Mouse (Mus musculus) MEL (cell line): ENCODE results near the gene Mgat1. TPM values are rescaled to one million over a fixed set of nuclear protein-coding genes. Genes with fewer than 3 reads are reported as not detected.

Experiments used
- DNase-seq: peaks from one replicate; pipeline ENCODE4 v3.0.0; 2011; ENCODE audit warnings: low read depth, low spot score
- H3K27ac ChIP-seq: 2 replicates; pipeline ENCODE4 v1.5.1; 2012; ENCODE audit warnings: low read depth, mild to moderate bottlenecking, control low read depth, low read length, moderate library complexity; ENCODE audit not compliant: control insufficient read depth
- H3K27me3 ChIP-seq, 2 experiments: fragments of 150-350 bp in 1 of 2; sonication (generic) in 1 of 2; 2 replicates each; pipeline ENCODE4 v1.6.1; 2012; ENCODE audit warnings: low read length in 2 of 2, mild to moderate bottlenecking in 2 of 2, improper control_type of control experiment in 1 of 2, moderate library complexity in 1 of 2; ENCODE audit not compliant: insufficient read depth in 2 of 2, control insufficient read depth in 1 of 2
- H3K36me3 ChIP-seq, 2 experiments: 2 replicates each; pipeline ENCODE4 v1.6.1; 2012 to 2014; ENCODE audit warnings: low read length in 2 of 2, improper control_type of control experiment in 1 of 2, inconsistent platforms in 1 of 2, mild to moderate bottlenecking in 1 of 2; ENCODE audit not compliant: insufficient read depth in 2 of 2, control insufficient read depth in 1 of 2
- H3K4me1 ChIP-seq, 2 experiments: fragments of 150-350 bp in 1 of 2; sonication (generic) in 1 of 2; 2 replicates each; pipeline ENCODE4 v1.6.1; 2012; ENCODE audit warnings: low read length in 2 of 2, improper control_type of control experiment in 1 of 2, mild to moderate bottlenecking in 1 of 2; ENCODE audit not compliant: insufficient read depth in 2 of 2, control insufficient read depth in 1 of 2
- H3K4me3 ChIP-seq, 2 experiments: fragments of 150-350 bp in 1 of 2; sonication (generic) in 1 of 2; 2 replicates each; pipeline ENCODE4 v1.5.1; 2012; ENCODE audit warnings: low read depth in 2 of 2, low read length in 2 of 2, mild to moderate bottlenecking in 2 of 2, moderate library complexity in 2 of 2, control low read depth in 1 of 2, improper control_type of control experiment in 1 of 2; ENCODE audit not compliant: control insufficient read depth in 1 of 2, insufficient read depth in 1 of 2
- H3K79me2 ChIP-seq: 2 replicates; pipeline ENCODE4 v1.6.1; 2012; ENCODE audit warnings: mild to moderate bottlenecking, low read length, moderate library complexity; ENCODE audit not compliant: control insufficient read depth, poor library complexity, insufficient read depth
- H3K9ac ChIP-seq: 2 replicates; pipeline ENCODE4 v1.6.1; 2012; ENCODE audit warnings: low read depth, mild to moderate bottlenecking, control low read depth, low read length, moderate library complexity; ENCODE audit not compliant: control insufficient read depth, poor library complexity, severe bottlenecking
- H3K9me3 ChIP-seq: fragments of 150-350 bp; sonication (generic); replicated peaks from 2 replicates; pipeline ENCODE4 v1.6.1; 2012; ENCODE audit warnings: mild to moderate bottlenecking, low read length, improper control_type of control experiment, moderate library complexity; ENCODE audit not compliant: insufficient read depth
- BHLHE40 ChIP-seq: IDR thresholded peaks from 2 replicates; pipeline ENCODE4 v1.6.1; 2012; ENCODE audit warnings: low read depth, mild to moderate bottlenecking, inconsistent platforms, low read length, improper control_type of control experiment, borderline replicate concordance
- CHD2 ChIP-seq: IDR thresholded peaks from 2 replicates; pipeline ENCODE4 v1.6.1; 2011; ENCODE audit warnings: low read length, improper control_type of control experiment
- CTCF ChIP-seq, 3 experiments: IDR thresholded peaks in 2 of 3; conservative IDR thresholded peaks in 1 of 3; 2 replicates each; pipeline ENCODE4 v1.5.1; 2011 to 2012; ENCODE audit warnings: low read length in 3 of 3, low read depth in 2 of 3, mild to moderate bottlenecking in 2 of 3, improper control_type of control experiment in 1 of 3, inconsistent platforms in 1 of 3, mixed read lengths in 1 of 3, moderate library complexity in 1 of 3; ENCODE audit not compliant: control insufficient read depth in 1 of 3, insufficient read depth in 1 of 3, poor library complexity in 1 of 3, severe bottlenecking in 1 of 3
- E2F4 ChIP-seq: IDR thresholded peaks from 2 replicates; pipeline ENCODE4 v1.6.1; 2011; ENCODE audit warnings: low read depth, low read length, improper control_type of control experiment, borderline replicate concordance
- ELF1 ChIP-seq: IDR thresholded peaks from 2 replicates; pipeline ENCODE4 v1.6.1; 2014; ENCODE audit warnings: low read depth, mild to moderate bottlenecking, inconsistent platforms, low read length, improper control_type of control experiment, moderate library complexity
- EP300 ChIP-seq, 2 experiments: IDR thresholded peaks; 2 replicates each; pipeline ENCODE4 v1.6.1; 2011; ENCODE audit warnings: improper control_type of control experiment in 2 of 2, low read length in 2 of 2, low read depth in 1 of 2, mild to moderate bottlenecking in 1 of 2
- ETS1 ChIP-seq: IDR thresholded peaks from 2 replicates; pipeline ENCODE4 v1.6.1; 2012; ENCODE audit warnings: low read depth, mild to moderate bottlenecking, inconsistent platforms, low read length, improper control_type of control experiment, moderate library complexity
- GABPA ChIP-seq: IDR thresholded peaks from 2 replicates; pipeline ENCODE4 v1.6.1; 2012; ENCODE audit warnings: low read depth, mild to moderate bottlenecking, inconsistent platforms, low read length, improper control_type of control experiment, moderate library complexity
- GATA1 ChIP-seq: IDR thresholded peaks from 2 replicates; pipeline ENCODE4 v1.6.1; 2011; ENCODE audit warnings: low read depth, low read length, improper control_type of control experiment
- HCFC1 ChIP-seq: IDR thresholded peaks from 2 replicates; pipeline ENCODE4 v1.6.1; 2012; ENCODE audit warnings: low read depth, mild to moderate bottlenecking, inconsistent platforms, low read length, improper control_type of control experiment, moderate library complexity
- MAFK ChIP-seq: IDR thresholded peaks from 2 replicates; pipeline ENCODE4 v1.6.1; 2011; ENCODE audit warnings: low read depth, mild to moderate bottlenecking, low read length, improper control_type of control experiment, borderline replicate concordance
- MAX ChIP-seq: IDR thresholded peaks from 2 replicates; pipeline ENCODE4 v1.6.1; 2011; ENCODE audit warnings: low read length, improper control_type of control experiment
- MAZ ChIP-seq: IDR thresholded peaks from 2 replicates; pipeline ENCODE4 v1.6.1; 2012; ENCODE audit warnings: low read depth, mild to moderate bottlenecking, inconsistent platforms, low read length, improper control_type of control experiment
- MEF2A ChIP-seq: IDR thresholded peaks from 2 replicates; pipeline ENCODE4 v1.6.1; 2014; ENCODE audit warnings: low read depth, mild to moderate bottlenecking, inconsistent platforms, low read length, improper control_type of control experiment; ENCODE audit not compliant: poor library complexity, insufficient replicate concordance, severe bottlenecking; ENCODE audit errors: extremely low read depth
- MXI1 ChIP-seq: IDR thresholded peaks from 2 replicates; pipeline ENCODE4 v1.6.1; 2011; ENCODE audit warnings: mild to moderate bottlenecking, low read depth, low read length, improper control_type of control experiment
- MYB ChIP-seq: IDR thresholded peaks from 2 replicates; pipeline ENCODE4 v1.6.1; 2011; ENCODE audit warnings: mild to moderate bottlenecking, low read depth, low read length, improper control_type of control experiment
- MYC ChIP-seq: IDR thresholded peaks from 2 replicates; pipeline ENCODE4 v1.6.1; 2011; ENCODE audit warnings: low read depth, mild to moderate bottlenecking, low read length, improper control_type of control experiment, moderate library complexity
- NELFE ChIP-seq: IDR thresholded peaks from 2 replicates; pipeline ENCODE4 v1.6.1; 2011; ENCODE audit warnings: low read depth, low read length, improper control_type of control experiment
- NRF1 ChIP-seq: IDR thresholded peaks from 2 replicates; pipeline ENCODE4 v1.6.1; 2014; ENCODE audit warnings: low read depth, mild to moderate bottlenecking, inconsistent platforms, low read length, improper control_type of control experiment, moderate library complexity; ENCODE audit not compliant: poor library complexity, insufficient read depth, severe bottlenecking
- POLR2A ChIP-seq, 2 experiments: IDR thresholded peaks; 2 replicates each; pipeline ENCODE4 v1.6.1; 2011 to 2012; ENCODE audit warnings: low read length in 2 of 2, mild to moderate bottlenecking in 2 of 2, control low read depth in 1 of 2, improper control_type of control experiment in 1 of 2, low read depth in 1 of 2, moderate library complexity in 1 of 2; ENCODE audit not compliant: control insufficient read depth in 1 of 2, insufficient read depth in 1 of 2, poor library complexity in 1 of 2
- POLR2AphosphoS2 ChIP-seq: IDR thresholded peaks from 2 replicates; pipeline ENCODE4 v1.6.1; 2011; ENCODE audit warnings: low read length, improper control_type of control experiment
- POLR2AphosphoS5 ChIP-seq: IDR thresholded peaks from 2 replicates; pipeline ENCODE4 v1.6.1; 2012; ENCODE audit warnings: low read depth, borderline replicate concordance, mild to moderate bottlenecking, inconsistent platforms, low read length, moderate library complexity, mixed read lengths
- RAD21 ChIP-seq: IDR thresholded peaks from 2 replicates; pipeline ENCODE4 v1.6.1; 2011; ENCODE audit warnings: mild to moderate bottlenecking, low read depth, low read length, improper control_type of control experiment
- RCOR1 ChIP-seq: IDR thresholded peaks from 2 replicates; pipeline ENCODE4 v1.6.1; 2012; ENCODE audit warnings: low read depth, mild to moderate bottlenecking, inconsistent platforms, low read length, improper control_type of control experiment
- SIN3A ChIP-seq: IDR thresholded peaks from 2 replicates; pipeline ENCODE4 v1.6.1; 2012; ENCODE audit warnings: low read length, improper control_type of control experiment, inconsistent platforms
- SMC3 ChIP-seq: IDR thresholded peaks from 2 replicates; pipeline ENCODE4 v1.6.1; 2011; ENCODE audit warnings: low read depth, low read length, improper control_type of control experiment
- TBP ChIP-seq: IDR thresholded peaks from 2 replicates; pipeline ENCODE4 v1.8.0; 2011; ENCODE audit warnings: low read depth, low read length, improper control_type of control experiment
- TCF12 ChIP-seq: IDR thresholded peaks from 2 replicates; pipeline ENCODE4 v1.6.1; 2014; ENCODE audit warnings: low read depth, mild to moderate bottlenecking, inconsistent platforms, low read length, improper control_type of control experiment, moderate library complexity
- UBTF ChIP-seq: IDR thresholded peaks from 2 replicates; pipeline ENCODE4 v1.6.1; 2012; ENCODE audit warnings: low read depth, mild to moderate bottlenecking, inconsistent platforms, low read length, improper control_type of control experiment, moderate library complexity, borderline replicate concordance; ENCODE audit not compliant: insufficient read depth
- USF2 ChIP-seq, 2 experiments: IDR thresholded peaks; 2 replicates each; pipeline ENCODE4 v1.6.1; 2011 to 2012; ENCODE audit warnings: improper control_type of control experiment in 2 of 2, low read length in 2 of 2, borderline replicate concordance in 1 of 2, inconsistent platforms in 1 of 2, low read depth in 1 of 2, mild to moderate bottlenecking in 1 of 2; ENCODE audit not compliant: insufficient read depth in 1 of 2
- ZC3H11A ChIP-seq: IDR thresholded peaks from 2 replicates; pipeline ENCODE4 v1.6.1; 2012; ENCODE audit warnings: low read depth, mild to moderate bottlenecking, inconsistent platforms, low read length, improper control_type of control experiment
- ZKSCAN1 ChIP-seq: IDR thresholded peaks from 2 replicates; pipeline ENCODE4 v1.6.1; 2012; ENCODE audit warnings: low read depth, mild to moderate bottlenecking, inconsistent platforms, low read length, improper control_type of control experiment, moderate library complexity
- ZNF384 ChIP-seq: IDR thresholded peaks from 2 replicates; pipeline ENCODE4 v1.6.1; 2012; ENCODE audit warnings: low read depth, mild to moderate bottlenecking, inconsistent platforms, low read length, improper control_type of control experiment
- polyA plus RNA-seq, 2 experiments: library from polyadenylated mRNA; stranded (reverse) in 1 of 2; unstranded in 1 of 2; fragments of >175 nt in 1 of 2; fragments of >200 nt in 1 of 2; gene quantifications; 2 replicates each; pipeline versions ENCODE4 v1.2.1 to v1.2.4; 2012; ENCODE audit warnings: low replicate concordance in 2 of 2, low read depth in 1 of 2; ENCODE audit not compliant: insufficient read length in 2 of 2, insufficient read depth in 1 of 2, missing spikeins in 1 of 2
- total RNA-seq: library from RNA; depleted of rRNA; stranded (reverse); fragments of 300-350 nt; gene quantifications from 2 replicates; pipeline ENCODE4 v1.2.3, GENCODE M21; 2012

The Mgat1 gene
- total and polyA plus RNA-seq, 3 experiments = 41.1 to 44.3 TPM; not detected in 1

DNA sequence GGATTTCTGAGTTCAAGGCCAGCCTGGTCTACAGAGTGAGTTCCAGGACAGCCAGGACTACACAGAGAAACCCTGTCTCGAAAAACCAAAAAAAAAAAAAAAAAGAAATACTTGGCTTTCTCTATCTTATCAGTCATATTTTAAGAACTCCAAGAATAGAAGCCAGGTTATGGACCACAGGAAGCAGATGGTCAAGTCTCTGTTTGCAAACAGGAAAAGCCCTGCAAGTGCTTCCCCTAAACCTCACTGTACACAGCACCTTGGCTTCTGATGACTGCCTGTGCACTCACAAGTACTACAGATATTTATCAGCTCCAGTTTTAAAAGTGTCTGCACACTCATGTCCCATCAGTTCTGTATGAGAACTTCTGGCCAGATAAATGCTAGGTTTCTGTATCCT lies 2.5 kb upstream of the Mgat1 start:
- Histone ChIP-seq H3K9ac (no peak overlapping the region), H3K4me1 (peaks cover 25 to 35% of the 10 kb centered on the region in 2 experiments), H3K27ac (no peak overlapping the region), H3K4me3 (no peak overlapping the region), H3K36me3 (peaks cover 0 to 39% of the 10 kb centered on the region in 2 experiments; a peak in 2 of 4 replicates), H3K27me3 (no peaks in the 10 kb centered on the region), H3K79me2 (no peaks in the 10 kb centered on the region), H3K9me3 (no peaks in the 10 kb centered on the region)
- TF ChIP-seq SMC3 (no peak), MEF2A (peak; percentile 93), GABPA (no peak), MYB (no peak), ETS1 (peak; percentile 88), ELF1 (no peak), MAX (no peak), HCFC1 (no peak), POLR2AphosphoS5 (no peak), ZNF384 (peak; percentile 85), EP300 (IDR thresholded peaks at IDR 0.05; ENCODE audit: low read depth in 1 of 2, low read length in 2 of 2) (peak; percentile 35 to 63), NRF1 (no peak), MAFK (0 out of 2 replicates have a peak, but pooled peaks have one; percentile 6), CHD2 (no peak), GATA1 (no peak), RCOR1 (no peak), SIN3A (peak; percentile 65), MAZ (no peak), BHLHE40 (peak; percentile 7; the same call in 1 of the 2 replicates), MYC (no peak), POLR2A (IDR thresholded peaks at IDR 0.05; ENCODE audit: control insufficient read depth in 1 of 2, insufficient read depth in 1 of 2, low read depth in 1 of 2, low read length in 2 of 2, poor library complexity in 1 of 2) (no peak), USF2 (IDR thresholded peaks at IDR 0.05; ENCODE audit: borderline replicate concordance in 1 of 2, insufficient read depth in 1 of 2, low read depth in 1 of 2, low read length in 2 of 2) (no peak), UBTF (no peak), TCF12 (peak; percentile 68), NELFE (no peak), ZKSCAN1 (no peak), TBP (no peak), MXI1 (no peak; the same call in 1 of the 2 replicates), POLR2AphosphoS2 (no peak), E2F4 (no peak), CTCF (IDR thresholded peaks at IDR 0.05 in 2 of 3, conservative IDR thresholded peaks at IDR 0.05 in 1 of 3; ENCODE audit: control insufficient read depth in 1 of 3, insufficient read depth in 1 of 3, low read depth in 2 of 3, low read length in 3 of 3, poor library complexity in 1 of 3, severe bottlenecking in 1 of 3) (no peak), RAD21 (no peak), ZC3H11A (no peak)
- DNase-seq = peak; percentile 55
